In genomic region chr5:109751391-109752071, GRCm38 (mm10) we compare ENCODE assay signal across 8 mouse cellular contexts. TPM values are rescaled to one million over a fixed set of nuclear protein-coding genes. Genes with fewer than 3 reads are reported as not detected.
DNase-seq lines count a peak whose midpoint lies in the region; ATAC-seq lines count a peak whose summit lies in the region.
"Not testable (repeated sequence)": the region's sequence is repeated elsewhere in the genome, so short reads cannot be mapped to it uniquely, and the experiment has no call there.

4930522L14Rik (minus strand) TSS chr5:109751886.

- H3K36me3 ChIP-seq in megakaryocyte, embryonic 14.5 days (replicated peaks; ENCODE audit: low read length): not testable (repeated sequence)

- DNase-seq in embryo, embryonic 10 days (ENCODE audit: low spot score): peak; percentile 57
- DNase-seq in gastrocnemius, adult 8-10 months (ENCODE audit: low spot score in 2 of 2): peak; percentile 27 to 37
- DNase-seq in left cerebral cortex, adult 9 months (ENCODE audit: low spot score in 2 of 2): peak; percentile 45 to 80
- DNase-seq in right cerebral cortex, postnatal 14 days: peak; percentile 31
- DNase-seq in urinary bladder, postnatal 36 days (ENCODE audit: low spot score in 2 of 2): peak; percentile 72 to 75

- H3K27me3 ChIP-seq in megakaryocyte, embryonic 14.5 days (replicated peaks): not testable (repeated sequence)

- peak within 1 kb of the TSS; percentile 91 for H3K4me3 ChIP-seq in megakaryocyte, embryonic 14.5 days (replicated peaks)

- peak; percentile 95 for ATAC-seq in activated CD4-positive, CD25-positive, alpha-beta regulatory T cell, adult 4 months
- ATAC-seq in inflammation-experienced regulatory T-cells, adult 6 months: peak; percentile 96

- not testable (repeated sequence) for H3K9me3 ChIP-seq in megakaryocyte, embryonic 14.5 days

- H3K4me1 ChIP-seq in megakaryocyte, embryonic 14.5 days: not testable (repeated sequence)

RNA-seq across cellular contexts. Expression of gene 4930522L14Rik, which starts in this region (rescaled TPM):
- 10 to 100 TPM; 11.6 to 29.7 TPM for polyA plus RNA-seq in activated CD4-positive, CD25-positive, alpha-beta regulatory T cell, adult 4 months (2017; shearing (Covaris generic))
- total RNA-seq in gastrocnemius, adult 8-10 months (2022): 1 to 10 TPM in 2 of 4 experiments, under 1 TPM in 2; 0.56 to 1.3 (median 0.94) TPM
- 10 to 100 TPM; 14.6 to 25.5 (median 22.2) TPM for polyA plus RNA-seq in inflammation-experienced regulatory T-cells, adult 6 months (2017; shearing (Covaris generic))
- polyA plus RNA-seq in megakaryocyte, embryonic 14.5 days (2012; ENCODE audit: insufficient read depth, low replicate concordance): 0.20 TPM in 1 of 2 replicates, not detected in the other

Comparison
In these comparisons a context has a peak if more than half of its experiments do, and no peak if none do; other contexts are left out.
1. Peak in every context shown above with its lines: DNase-seq, ATAC-seq and H3K4me3 ChIP-seq.
2. RNA of gene 4930522L14Rik (polyA plus RNA-seq): 11.6 to 29.7 TPM in activated CD4-positive, CD25-positive, alpha-beta regulatory T cell, adult 4 months and 14.6 to 25.5 TPM in inflammation-experienced regulatory T-cells, adult 6 months; 0.20 TPM in megakaryocyte, embryonic 14.5 days; every median in the first group is over 10 times any median in the second.